Mouse (Mus musculus): Measurements from ENCODE around the gene Eif2ak4.

Gene Eif2ak4

DNA sequence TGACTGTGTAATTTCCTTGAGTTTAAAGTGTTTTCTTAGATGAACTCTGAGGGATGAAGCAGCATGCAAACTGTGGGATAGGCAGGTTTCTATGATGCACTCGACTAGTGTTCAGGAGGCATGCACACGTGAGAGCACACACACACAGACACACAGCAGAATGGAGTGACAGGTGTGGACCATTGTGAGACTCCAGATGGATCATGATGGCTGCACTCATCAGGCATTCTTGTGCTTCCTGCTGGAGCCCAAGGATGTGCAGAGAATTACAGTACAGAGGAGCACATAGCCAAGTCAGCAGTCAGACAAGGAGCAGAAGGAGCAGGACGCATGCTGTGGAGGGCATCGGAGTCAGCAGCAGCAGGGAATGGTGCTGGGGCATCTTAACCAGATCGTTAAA is 15.9 kb downstream of the Eif2ak4 start:
- in situ Hi-C loops (cut with MseI, MboI) = no loop called here

DNA sequence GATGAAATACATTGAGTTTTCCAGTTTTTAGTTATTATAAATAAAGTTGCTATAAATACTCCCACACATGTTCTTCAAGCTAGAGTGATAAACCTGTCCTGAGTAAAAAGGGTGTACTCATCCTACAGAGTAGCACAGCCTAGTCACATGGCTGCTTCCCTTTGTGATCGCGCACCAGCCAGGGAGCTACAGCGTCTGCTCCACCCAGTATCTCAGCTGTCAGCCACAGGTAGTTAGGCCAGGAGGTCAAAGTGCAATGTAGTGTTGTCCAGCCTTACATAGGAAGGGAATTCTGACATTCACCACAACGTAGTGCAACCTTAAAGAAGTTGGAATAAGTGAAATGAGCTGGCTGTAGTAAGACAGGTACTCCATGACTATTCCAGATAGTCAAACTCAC is 17.1 kb downstream of the Eif2ak4 start:
- in situ Hi-C loops (cut with MseI, MboI) = no loop called here

DNA sequence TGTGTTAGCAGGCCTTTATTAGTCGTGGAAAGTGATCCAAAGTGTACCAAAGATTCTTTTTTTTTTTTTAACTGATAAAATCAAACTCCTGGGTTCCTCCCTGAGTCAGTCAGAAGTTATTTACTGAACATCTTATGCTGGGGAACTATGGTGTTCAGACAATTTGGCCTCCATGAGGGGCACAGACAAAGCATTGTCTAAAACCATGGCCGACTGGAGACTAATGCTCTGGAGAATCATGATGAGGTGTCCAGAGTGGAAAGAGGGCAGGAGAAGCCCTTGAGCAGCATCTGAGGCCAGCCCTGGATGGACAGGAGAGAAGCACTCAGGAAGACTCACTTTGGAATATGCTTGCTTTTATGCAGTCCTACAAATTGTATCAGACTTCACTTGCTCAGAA is 18.4 kb downstream of the Eif2ak4 start:
- in situ Hi-C loops (cut with MseI, MboI) = no loop called here

DNA sequence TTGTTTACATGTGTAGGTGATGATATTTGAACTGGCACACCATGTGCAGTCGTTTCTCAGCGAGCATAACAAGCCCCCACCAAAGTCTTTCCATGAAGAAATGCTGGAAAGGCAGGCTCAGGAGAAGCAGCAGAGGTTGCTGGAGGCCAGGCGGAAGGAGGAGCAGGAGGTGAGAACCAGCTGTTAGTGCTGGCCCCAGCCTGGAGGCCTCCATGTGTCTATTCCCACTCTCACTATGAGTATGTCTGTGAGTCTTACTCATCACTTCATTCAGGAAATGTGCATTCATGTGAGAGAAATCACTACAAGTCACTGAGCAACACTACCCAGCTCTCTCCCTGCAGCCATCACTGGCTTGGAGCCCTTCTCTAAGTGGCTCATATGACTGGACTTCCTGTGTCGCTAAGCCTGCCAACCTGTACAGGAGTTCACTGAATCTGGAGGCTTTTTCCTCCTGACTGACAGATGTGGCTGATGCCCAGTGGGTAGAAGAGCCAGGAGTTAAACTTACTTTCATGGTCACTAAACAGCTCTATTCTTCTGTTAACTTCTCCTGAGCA is 20.0 kb downstream of the Eif2ak4 start:
- in situ Hi-C loops (cut with MseI, MboI) = no loop called here

DNA sequence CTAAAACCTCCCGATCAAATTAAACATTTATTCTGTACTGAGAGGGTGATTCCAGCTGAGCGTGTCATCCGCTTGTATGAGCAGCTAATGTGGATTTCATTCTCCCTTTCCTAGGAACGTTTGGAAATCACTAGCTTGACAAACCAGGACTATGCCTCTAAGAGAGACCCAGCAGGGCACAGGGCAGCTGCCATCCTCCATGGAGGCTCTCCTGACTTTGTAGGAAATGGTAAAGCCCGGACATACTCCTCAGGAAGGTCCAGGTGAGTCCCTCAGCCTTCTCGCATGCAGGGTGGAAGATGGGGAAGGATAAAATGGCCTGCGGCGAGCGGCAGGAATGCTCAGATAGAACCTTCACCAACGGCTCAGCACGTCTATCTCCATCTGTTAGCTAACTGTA is 24.4 kb downstream of the Eif2ak4 start:
- in situ Hi-C loops (cut with MseI, MboI) = no loop called here

DNA sequence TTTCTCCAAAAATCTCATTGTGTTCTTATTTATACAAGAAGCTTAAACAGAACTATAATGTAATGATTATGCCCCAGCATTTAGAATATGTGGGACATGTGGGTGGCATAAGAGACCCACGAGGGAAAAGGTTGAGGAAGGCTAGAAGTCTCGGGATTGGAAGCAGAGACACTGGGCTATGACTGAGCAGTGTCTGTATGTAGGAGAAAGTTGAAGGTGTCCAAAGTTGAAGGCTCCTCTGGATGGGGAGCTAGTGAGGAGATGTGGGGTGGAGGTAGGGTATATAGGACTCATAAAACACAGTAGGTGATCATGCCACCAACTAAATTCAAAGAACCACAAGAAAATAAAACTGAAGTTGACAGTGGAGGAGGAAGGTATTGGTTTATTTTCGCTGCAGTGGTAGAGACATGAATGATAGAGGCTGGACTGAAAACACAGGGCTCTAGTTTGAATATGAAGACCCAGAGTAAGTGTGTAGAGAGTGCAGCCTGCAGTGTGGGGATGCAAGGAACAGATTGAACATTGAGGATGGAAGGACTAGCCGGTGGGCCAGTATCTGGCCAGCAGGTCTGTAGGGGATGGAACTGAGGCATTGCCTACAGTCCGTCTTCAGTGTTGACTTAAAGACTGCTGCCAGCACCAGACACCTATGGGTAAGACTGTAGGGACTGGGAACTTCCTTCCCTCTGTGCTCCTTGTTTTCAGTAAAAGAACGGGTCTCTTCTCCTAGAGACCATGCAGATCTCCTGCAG is 27.4 kb downstream of the Eif2ak4 start:
- in situ Hi-C loops (cut with MseI, MboI) = no loop called here

DNA sequence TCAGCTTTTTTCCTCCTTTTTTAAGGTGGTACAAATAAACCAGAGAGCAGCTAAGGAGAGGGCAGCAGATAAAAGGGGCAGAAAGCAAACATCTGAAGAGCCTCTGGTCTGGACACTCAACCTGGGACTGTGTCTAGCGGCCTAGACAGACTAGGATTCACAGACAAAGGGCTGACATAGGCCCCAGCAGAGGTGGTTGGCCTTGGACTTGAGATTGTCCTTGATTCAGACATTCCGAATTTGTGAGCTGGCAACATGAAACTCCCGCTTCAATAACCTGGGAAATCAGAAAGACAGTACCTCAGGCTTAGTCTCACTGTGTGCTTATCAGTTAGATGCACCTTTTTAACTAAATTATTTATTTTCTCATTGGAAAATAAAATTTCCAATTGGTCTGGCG is 29.7 kb downstream of the Eif2ak4 start:
- in situ Hi-C loops (cut with MseI, MboI) = no loop called here

DNA sequence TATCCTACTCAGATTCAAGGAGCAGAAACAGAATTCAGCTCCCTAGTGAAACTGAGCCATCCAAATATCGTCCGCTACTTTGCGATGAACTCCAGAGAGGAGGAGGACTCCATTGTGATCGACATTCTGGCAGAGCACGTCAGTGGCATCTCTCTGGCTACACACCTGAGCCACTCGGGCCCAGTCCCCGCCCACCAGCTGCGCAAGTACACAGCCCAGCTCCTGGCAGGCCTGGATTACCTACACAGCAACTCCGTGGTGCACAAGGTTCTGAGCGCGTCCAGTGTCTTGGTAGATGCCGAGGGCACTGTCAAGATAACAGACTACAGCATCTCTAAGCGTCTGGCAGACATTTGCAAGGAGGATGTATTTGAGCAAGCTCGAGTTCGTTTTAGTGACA is 33.5 kb downstream of the Eif2ak4 start:
- in situ Hi-C loops (cut with MseI, MboI) = no loop called here

DNA sequence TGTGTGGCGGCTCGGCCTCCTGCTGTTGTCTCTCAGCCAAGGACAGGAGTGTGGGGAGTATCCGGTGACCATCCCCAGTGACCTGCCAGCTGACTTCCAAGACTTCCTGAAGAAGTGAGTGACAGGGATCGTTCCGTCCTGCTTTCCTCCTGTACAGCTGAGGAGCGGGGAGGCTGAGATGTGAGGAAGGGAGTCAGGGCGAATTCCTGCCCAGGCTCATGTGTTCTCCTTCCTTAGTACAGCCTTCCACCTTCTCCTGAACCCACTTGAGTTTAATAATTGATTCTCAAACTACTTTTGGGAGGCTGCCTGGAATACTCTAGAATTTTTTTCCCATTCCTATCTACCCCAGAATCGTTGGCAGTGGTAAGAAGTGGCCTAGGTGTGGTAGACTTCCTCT is 34.0 kb downstream of the Eif2ak4 start:
- in situ Hi-C loops (cut with MseI, MboI) = no loop called here

DNA sequence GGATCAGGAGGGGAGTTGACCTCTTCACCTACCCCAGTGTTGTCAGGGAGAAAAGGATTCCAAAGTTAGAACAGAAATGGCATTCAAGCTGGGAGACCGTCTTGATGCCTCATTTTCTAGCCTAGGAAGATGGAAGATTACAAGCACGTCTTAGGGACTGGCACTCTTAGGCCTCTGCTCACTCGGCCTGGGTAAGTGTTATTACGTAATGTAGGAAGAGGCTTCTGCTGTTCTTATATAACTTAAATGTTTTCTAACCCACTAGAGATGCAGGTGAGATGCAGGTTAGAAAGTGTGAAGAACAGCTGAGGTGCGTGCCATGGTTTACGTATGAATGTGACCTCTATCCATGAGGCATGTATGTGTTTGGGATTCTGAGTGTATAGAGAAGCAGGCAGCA is 39.9 kb downstream of the Eif2ak4 start:
- in situ Hi-C loops (cut with MseI, MboI) = no loop called here

DNA sequence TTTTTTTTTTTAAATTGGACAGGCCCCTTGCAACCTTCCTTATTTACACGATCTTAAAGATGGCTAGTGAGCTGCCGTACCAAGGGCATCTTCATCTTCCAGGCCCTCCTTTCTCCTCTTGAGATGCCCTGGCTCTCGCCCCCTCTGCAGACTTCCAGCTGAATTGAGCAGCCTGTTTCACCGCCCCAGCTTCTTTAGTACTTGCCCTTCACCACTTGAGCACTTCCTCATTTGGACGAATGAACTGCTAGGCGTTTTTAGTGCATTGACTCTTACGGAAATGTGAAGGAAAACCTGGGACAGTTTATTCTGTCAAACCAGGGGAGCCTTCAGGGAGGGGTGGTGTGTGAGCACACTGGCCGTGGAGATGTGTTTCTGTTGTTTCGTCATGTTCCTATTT is 40.9 kb downstream of the Eif2ak4 start:
- in situ Hi-C loops (cut with MseI, MboI) = no loop called here

DNA sequence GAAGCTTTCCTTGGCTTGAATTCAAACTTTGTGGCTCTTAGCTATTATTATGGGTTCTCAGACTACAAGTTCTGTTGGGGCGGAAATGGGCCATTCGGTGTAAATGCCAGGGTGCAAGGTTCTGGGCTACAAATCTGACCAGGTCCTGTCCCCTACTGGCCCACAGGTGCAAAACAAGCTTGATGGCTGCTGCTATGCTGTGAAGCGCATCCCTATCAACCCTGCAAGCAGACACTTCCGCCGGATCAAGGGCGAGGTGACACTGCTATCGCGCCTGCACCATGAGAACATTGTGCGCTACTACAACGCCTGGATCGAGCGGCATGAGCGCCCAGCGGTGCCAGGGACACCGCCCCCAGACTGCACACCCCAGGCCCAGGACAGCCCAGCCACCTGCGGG is 42.2 kb downstream of the Eif2ak4 start:
- in situ Hi-C loops (cut with MseI, MboI) = loop anchor here in 1 of 2 experiments (10.0 kb wide), 1 partner anchor 166 kb away; no protein-coding TSS in a partner anchor

DNA sequence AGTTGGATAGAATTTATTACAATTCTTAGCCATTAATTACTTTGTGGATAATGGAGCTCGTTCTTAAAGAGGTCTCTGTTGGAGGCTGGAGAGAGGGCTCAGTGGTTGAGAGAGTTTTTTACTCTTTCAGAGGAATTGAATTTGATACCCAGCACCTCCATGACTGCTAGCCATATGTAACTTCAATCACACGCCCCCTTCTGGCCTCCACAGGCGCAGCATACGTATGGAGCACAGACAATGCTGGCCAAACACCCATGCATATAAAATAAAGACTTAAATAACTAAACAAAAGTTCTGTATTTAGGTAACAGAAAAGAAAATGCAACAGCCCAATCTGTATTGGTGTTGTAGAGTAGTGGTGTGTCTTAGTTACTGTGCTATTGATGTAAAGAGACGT is 43.2 kb downstream of the Eif2ak4 start:
- in situ Hi-C loops (cut with MseI, MboI) = loop anchor here in 1 of 2 experiments (10.0 kb wide), 1 partner anchor 167 kb away; no protein-coding TSS in a partner anchor

DNA sequence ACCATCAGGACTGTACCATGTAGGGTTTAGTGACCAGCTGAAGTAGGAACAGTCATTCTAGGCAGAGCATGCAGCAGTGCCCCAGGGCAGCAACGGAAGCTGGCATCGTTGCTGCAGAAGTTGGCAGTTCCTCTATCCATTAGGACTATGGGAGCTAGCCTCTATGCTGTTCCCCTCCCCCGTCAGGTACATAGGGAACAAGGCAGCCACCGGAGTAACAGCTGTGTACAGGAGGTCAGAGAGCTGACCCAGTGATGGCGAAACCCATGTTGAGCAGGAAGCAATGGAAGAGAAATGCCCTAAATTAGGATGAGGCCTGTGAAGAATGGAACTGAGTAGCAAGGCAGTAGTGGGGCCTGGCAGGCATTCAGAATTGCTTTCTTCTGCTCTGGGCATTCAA is 53.8 kb downstream of the Eif2ak4 start:
- in situ Hi-C loops (cut with MseI, MboI) = no loop called here

DNA sequence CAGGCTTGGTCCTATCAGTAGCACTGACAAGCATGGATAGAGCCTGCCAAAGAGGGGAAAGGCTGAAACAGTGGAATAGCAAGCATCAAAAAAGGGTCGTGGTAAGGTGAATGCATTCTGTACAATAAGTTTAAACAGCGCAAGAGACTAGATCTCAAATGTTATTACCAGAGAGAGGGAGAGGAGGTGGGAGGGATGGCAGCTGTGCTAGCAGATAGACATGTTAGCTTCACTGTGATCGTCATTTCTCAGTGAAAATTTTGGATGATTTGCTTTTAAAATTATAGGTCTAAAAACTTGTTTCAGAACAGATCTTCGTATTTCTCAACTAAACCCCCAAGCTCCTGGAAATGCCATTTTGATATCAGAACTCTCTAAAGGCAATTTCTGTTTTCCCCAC is 54.3 kb downstream of the Eif2ak4 start:
- in situ Hi-C loops (cut with MseI, MboI) = no loop called here

DNA sequence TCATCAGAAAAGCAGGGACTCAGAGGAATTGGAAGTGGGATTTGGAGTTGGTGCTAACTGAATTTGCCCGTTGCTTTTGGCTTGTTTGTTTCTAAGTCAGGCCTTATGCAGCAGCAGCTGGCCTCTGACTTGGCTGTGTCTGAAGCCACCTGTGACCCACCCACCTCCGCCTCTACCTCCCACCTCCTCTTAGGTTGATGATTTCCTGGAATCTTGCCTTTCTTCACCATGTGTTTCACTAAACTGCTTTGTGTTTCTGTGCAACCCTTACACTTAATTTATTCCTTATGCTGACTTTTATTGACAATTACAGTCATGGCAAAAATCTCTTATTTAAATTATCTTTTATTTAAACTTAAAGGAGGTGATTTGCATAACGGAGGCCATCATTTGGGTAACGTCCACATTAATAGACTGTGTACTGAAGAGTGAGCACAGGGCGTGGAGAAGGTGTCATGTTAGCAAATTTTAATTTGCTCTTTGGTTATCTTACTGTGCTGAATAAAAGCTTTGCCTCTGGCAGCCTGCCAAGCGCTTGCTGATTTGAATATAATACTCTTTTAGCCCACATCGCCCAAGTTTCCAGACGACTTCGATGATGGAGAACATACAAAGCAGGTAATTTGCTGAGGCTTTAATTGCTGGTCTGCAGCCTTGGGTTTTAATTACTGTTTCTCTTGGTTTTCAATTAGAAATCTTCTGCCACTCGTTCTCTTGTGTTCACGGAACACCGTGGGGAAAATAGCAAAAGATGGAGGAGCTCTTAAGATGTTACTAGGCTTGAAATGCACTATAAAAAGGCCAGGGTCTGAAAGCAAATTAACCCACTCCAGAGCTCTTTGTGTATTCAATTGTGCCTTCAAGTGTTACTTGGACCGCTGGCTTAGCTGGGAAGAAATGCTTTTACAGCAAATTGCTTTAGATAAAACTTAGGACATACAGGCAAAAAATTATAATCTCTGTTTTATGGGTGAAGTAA is 57.6 kb downstream of the Eif2ak4 start:
- in situ Hi-C loops (cut with MseI, MboI) = no loop called here

DNA sequence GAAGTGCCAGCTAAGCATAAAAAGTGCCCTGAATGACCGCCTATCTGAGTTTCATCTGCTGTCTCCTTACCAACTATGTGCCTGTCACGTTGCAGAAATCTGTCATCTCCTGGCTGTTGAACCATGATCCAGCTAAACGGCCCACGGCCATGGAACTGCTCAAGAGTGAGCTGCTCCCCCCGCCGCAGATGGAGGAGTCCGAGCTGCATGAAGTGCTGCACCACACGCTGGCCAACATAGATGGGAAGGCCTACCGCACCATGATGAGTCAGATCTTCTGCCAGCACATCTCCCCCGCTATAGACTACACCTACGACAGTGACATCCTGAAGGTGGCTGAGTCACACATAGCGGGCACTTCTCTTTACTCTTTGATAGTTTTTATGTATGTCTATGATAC is 59.8 kb downstream of the Eif2ak4 start:
- in situ Hi-C loops (cut with MseI, MboI) = no loop called here

DNA sequence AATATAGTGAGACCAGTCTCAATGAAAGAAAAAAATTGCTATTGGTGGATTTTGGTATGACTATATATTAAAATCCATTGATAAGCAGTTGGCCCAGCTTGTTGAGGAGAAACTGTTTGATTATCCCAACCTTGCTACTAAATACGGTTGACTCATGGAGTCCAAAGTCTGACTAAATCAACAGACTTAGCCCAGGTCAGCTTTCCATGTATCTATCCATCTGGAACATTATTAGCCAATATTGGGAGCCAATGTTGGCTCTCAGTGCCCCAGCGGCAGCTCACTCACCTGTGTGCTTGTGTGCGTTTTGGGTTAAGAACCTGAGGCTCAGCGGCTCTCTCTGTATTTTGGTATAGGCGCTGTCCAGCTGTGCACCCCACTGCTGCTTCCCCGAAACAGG is 62.6 kb downstream of the Eif2ak4 start:
- in situ Hi-C loops (cut with MseI, MboI) = no loop called here

DNA sequence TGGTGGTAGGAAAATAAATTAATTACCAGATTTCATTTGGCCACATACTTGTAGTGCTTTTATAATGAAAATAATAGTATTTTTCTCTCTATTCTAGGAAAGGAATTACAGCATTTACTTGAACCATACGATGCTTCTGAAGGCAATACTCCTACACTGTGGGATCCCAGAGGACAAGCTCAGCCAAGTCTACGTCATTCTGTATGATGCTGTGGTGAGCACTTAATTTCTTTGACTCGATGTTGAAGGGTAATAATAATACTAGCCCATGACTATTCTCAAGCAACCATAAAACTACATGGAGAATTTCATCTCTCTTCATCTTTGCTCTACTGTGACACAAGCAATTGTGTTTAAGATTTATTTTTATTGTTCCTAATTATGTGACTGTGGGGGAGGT is 68.6 kb downstream of the Eif2ak4 start:
- in situ Hi-C loops (cut with MseI, MboI) = no loop called here

DNA sequence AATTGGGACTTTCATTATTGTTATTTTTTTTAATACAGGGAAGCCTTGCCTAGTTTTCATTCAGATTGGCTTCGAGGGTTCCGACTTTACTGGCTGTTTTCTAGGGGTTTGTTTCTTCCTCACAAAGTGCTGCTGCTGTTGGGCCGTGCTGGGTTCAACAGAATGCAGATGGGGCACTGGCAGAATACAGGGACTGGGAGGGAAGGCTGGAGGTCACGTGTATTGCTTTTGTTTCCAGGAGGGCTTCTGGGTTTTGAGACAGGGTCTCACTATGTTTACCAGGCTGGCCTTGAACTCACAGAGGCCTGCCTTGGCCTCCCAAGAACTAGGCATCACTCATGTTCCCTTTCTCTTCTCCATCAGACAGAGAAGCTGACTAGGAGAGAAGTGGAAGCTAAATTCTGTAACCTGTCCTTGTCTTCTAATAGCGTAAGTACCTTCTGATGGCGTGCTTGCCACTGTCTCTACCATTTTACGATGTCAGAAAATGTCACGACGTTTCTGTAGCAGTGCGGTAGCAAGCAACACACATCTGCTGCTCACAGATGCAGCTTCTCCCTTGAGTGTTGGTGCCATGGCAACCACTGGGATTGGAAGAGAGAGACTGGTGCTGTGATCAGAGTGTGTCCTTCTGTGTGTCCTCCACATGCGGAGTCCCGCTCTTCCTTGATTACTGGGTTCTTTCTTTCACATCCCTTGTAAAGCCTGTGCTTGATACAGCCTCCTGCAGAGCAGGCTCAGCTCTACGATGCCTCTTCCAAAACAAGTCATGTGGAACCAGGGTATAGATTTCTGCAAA is 69.2 kb downstream of the Eif2ak4 start:
- in situ Hi-C loops (cut with MseI, MboI) = no loop called here

DNA sequence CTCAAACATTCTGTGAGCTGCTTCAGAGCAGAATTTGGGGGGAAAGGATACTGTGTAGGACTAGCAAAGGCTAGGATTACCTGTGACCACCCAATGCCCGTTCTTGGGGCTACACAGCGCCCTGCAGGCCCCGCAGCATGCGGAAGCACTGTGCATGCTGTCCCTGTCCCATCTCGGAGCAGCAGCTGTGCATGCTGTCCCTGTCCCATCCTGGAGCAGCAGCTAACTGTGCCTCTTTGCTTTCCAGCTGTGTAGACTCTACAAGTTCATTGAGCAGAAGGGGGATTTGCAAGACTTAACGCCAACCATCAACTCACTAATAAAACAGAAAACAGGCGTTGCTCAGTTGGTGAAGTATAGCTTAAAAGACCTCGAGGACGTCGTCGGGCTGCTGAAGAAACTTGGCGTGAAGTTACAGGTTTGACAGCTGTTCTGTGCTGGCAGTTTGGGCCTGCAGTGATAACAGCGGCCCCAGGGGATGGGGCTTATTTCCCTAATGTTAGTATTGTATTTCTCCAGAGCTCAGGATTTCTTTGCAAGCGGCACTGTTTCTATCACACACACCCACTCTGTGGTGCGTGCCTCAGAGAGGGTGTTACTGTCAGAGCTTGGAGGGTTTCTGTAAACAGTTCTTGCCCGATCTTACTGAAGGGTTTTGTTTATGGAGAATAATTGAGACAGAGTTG is 73.2 kb downstream of the Eif2ak4 start:
- in situ Hi-C loops (cut with MseI, MboI) = no loop called here
